Mouse (Mus musculus) hindbrain, embryonic 16.5 days (tissue): ENCODE measurements around the gene Hist1h1b. TPM values are rescaled to one million over a fixed set of nuclear protein-coding genes. Genes with fewer than 3 reads are reported as not detected.
A peak's percentile ranks its signal among the peaks of the same experiment; 100 is the strongest.
"Not testable (repeated sequence)": the region's sequence is repeated elsewhere in the genome, so short reads cannot be mapped to it uniquely, and the experiment has no call there.

ENCODE experiments used
- ATAC-seq: fragments of 200-750 bp; cut with Nextera tagmentation; 2 replicates; pipeline ENCODE4 v1.8.0; 2017; ENCODE audit warnings: moderate TSS enrichment, moderate library complexity
- H3K27ac ChIP-seq: fragments of 300-500 bp; sonication (generic); 2 replicates; pipeline ENCODE4 v1.5.1; 2014; ENCODE audit warnings: low read depth, mild to moderate bottlenecking, control low read depth, low read length, moderate library complexity
- H3K27me3 ChIP-seq: fragments of 300-500 bp; sonication (generic); replicated peaks from 2 replicates; pipeline ENCODE4 v1.6.1; 2014; ENCODE audit warnings: low read length; ENCODE audit not compliant: control insufficient read depth, insufficient read depth
- H3K36me3 ChIP-seq: fragments of 300-500 bp; sonication (generic); 2 replicates; pipeline ENCODE4 v1.6.1; 2014; ENCODE audit warnings: mild to moderate bottlenecking, low read length, moderate library complexity, mixed read lengths; ENCODE audit not compliant: control insufficient read depth, insufficient read depth
- H3K4me1 ChIP-seq: fragments of 300-500 bp; sonication (generic); 2 replicates; pipeline ENCODE4 v1.6.1; 2014; ENCODE audit warnings: low read depth, low read length; ENCODE audit not compliant: control insufficient read depth, insufficient read depth
- H3K4me2 ChIP-seq: fragments of 300-500 bp; sonication (generic); 2 replicates; pipeline ENCODE4 v1.6.1; 2014; ENCODE audit warnings: mild to moderate bottlenecking, low read length, control low read depth, moderate library complexity
- H3K4me3 ChIP-seq: fragments of 300-500 bp; sonication (generic); 2 replicates; pipeline ENCODE4 v1.5.1; 2014; ENCODE audit warnings: mild to moderate bottlenecking, low read length, control low read depth, moderate library complexity
- H3K9ac ChIP-seq: fragments of 300-500 bp; sonication (generic); 2 replicates; pipeline ENCODE4 v1.6.1; 2014; ENCODE audit warnings: low read depth, mild to moderate bottlenecking, control low read depth, low read length, moderate library complexity
- H3K9me3 ChIP-seq: fragments of 300-500 bp; sonication (generic); 2 replicates; pipeline ENCODE4 v1.6.1; 2014; ENCODE audit warnings: mild to moderate bottlenecking, low read length, moderate library complexity; ENCODE audit not compliant: control insufficient read depth
- WGBS: fragments of 180-500 bp; shearing (Covaris S2); extraction: QIAGEN DNeasy Blood & Tissue Kit; methylation state at CpG from one replicate; pipeline ENCODE4 v1.1.7; 2014; 5-methylcytosine and 5-hydroxymethylcytosine counted together
- polyA plus RNA-seq: library from polyadenylated mRNA; unstranded; fragments of >200 nt; fragmentation: Nextera tagmentation; extraction: Ambion mirVana; gene quantifications from 2 replicates; pipeline ENCODE4 v1.2.1, GENCODE M21; 2015

Hist1h1b gene
- 2.7 and 3.1 TPM in 2 replicates for polyA plus RNA-seq

DNA sequence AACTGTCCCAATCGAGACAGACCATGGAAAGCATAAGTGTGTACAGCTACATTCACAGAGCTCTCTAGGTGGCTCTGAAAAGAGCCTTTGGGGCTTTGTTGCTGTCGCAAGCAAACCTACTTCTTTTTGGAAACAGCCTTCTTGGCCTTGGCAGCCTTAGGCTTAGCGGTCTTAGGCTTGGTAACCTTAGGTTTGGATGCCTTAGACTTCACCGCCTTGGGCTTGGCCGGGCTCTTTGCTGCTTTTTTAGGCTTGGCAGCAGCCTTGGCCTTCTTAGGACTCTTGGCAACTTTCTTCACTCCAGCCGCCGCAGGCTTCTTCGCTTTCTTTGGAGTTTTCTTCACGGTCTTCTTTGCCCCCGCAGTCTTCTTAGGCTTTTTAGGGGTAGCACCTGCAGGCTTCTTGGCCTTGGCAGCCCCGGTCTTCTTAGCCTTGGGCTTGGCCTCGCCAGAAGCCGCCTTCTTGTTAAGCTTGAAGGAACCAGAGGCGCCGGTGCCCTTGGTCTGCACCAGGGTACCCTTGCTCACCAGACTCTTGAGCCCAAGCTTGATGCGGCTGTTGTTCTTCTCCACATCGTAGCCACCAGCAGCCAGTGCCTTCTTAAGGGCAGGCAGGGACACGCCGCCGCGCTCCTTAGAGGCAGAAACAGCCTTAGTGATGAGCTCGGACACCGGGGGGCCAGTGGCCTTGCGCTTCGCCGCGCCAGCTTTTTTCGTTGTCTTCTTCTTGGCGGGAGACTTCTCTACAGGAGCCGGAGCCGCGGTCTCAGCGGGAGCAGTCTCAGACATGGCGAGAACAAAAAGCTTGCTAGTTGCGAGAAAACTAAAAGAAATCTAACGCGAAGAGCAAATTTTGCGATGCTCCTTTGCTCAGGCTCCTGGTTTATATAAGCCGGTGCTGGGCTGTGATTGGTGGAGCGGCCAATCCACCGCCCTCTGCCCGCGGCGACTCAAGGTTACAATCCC, at the start of gene Hist1h1b:
TSS of gene Hist1h1b (minus strand) at position 859 of the 965 bp plus-strand sequence.
- 1% methylated on average over 44 of the region's 44 CpGs for WGBS
- ATAC-seq, result no peak
- Histone ChIP-seq H3K36me3 (no peaks in the 10 kb centered on the region), H3K4me3 (peak within 1 kb of the TSS; percentile 58), H3K4me1 (peaks cover 29% of the 10 kb centered on the region), H3K9ac (peak within 1 kb of the TSS; percentile 66), H3K9me3 (no peaks in the 10 kb centered on the region), H3K27ac (peak within 1 kb of the TSS; percentile 55), H3K4me2 (peak within 1 kb of the TSS; percentile 90), H3K27me3 (0 out of 2 replicates have a peak, but pooled peaks cover 2% of the 10 kb centered on the region)

DNA sequence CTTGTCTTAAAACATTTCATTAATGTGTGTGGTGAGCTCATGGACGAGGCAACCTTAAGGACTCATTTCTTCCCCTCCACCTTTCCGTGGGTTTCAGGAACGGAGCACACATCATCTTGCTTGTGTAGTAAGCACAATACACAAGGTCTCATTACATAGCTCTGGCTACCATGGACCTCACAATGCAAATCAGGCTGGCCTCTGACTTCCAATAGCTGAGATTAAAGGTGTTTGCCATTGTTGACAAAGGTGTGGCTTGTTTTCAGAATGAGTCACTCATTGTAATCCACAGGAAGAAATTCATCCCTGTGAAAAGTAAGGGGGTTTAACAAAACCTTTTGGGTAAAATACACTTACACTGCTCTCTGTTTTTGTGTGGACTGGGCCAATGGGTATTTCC, 48.1 kb upstream of the Hist1h1b start:
- Histone ChIP-seq H3K9me3 (no peaks in the 10 kb centered on the region), H3K27me3 (no peaks in the 10 kb centered on the region), H3K9ac (no peak overlapping the region), H3K27ac (no peak overlapping the region), H3K4me3 (no peak overlapping the region), H3K36me3 (no peaks in the 10 kb centered on the region), H3K4me2 (no peak overlapping the region), H3K4me1 (no peaks in the 10 kb centered on the region)
- 89% methylated on average over 3 of the region's 3 CpGs for WGBS
- no peak for ATAC-seq

DNA sequence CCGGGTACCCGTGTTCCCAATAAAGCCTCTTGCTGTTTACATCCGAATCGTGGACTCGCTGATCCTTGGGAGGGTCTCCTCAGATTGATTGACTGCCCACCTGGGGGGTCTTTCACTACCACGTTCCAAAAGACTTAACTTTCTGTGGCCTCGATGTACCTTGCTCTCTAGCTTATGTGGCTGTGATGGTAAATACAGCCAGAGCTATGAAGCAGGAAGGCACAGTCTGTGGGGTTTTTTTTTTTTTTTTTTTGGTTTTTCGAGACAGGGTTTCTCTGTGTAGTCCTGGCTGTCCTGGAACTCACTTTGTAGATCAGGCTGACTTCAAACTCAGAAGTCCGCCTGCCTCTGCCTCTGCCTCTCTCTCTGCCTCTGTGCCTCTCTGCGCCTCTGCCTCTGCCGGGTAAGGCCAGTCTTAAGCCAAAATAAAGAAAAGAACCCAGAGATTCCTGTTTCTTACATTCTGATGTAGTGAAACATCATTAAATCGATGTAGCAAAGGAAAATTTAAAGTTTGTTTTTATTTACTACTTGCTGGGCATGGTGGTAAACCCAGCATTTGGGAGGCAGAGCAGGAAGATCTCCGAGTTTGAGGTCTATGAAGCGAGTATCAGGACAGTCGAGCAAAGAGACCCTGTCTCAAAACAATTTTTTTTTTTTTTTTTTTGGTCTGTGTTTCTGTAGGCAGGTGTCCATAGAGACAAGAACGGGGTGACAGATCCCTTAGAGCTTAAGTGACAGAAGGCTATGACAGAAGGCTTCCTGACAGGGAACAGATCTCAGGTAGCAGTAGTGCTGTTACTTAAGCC, 39.9 kb upstream of the Hist1h1b start:
- H3K27me3 ChIP-seq, H3K9ac ChIP-seq, H3K27ac ChIP-seq, H3K4me3 ChIP-seq, H3K4me1 ChIP-seq, H3K9me3 ChIP-seq, ATAC-seq, H3K4me2 ChIP-seq, H3K36me3 ChIP-seq: not testable (repeated sequence)
- 60% methylated on average over 6 of the region's 16 CpGs for WGBS

DNA sequence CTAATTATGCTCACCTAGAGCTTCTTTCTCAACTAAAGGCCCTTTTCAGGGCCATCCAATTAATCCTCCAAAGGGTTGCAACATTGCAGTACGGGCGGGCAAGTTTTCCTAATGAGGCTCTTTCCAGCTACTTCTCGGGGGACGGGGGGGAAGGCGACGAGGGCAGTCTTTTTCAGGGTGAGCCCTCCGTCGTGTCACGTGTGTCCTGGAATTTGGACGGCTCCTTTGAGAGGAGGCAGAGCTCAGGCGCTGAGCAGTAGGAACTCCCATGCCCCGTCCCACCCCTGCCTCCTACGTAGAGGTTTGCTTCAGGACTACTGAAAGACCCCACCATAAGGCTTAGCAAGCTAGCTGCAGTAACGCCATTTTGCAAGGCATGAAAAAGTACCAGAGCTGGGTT, 31.7 kb upstream of the Hist1h1b start:
- H3K9ac ChIP-seq, H3K4me1 ChIP-seq, H3K9me3 ChIP-seq, H3K27ac ChIP-seq, H3K27me3 ChIP-seq, H3K36me3 ChIP-seq: not testable (repeated sequence)
- Histone ChIP-seq H3K4me3 (peak overlapping the region; percentile 20), H3K4me2 (peak overlapping the region; percentile 39)
- 3% methylated on average over 10 of the region's 14 CpGs for WGBS
- ATAC-seq, result 0 out of 2 replicates have a peak, but pooled peaks have one; percentile 3

DNA sequence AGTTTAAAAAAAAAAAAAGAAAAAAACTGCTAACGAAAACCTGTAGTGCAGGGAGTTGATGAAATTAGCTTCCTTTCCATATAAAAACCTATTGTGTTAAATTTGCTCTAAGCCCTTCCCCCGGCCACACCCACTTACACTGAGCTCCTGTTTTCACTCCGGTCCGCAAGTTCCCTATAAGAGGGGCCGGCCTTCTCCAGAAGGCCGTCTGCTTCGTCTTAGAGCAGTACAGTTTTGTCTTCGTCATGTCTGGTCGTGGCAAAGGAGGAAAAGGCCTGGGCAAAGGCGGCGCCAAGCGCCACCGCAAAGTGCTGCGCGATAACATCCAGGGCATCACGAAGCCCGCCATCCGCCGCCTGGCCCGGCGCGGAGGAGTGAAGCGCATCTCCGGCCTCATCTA, 31.1 kb upstream of the Hist1h1b start, which contains the start of gene Hist1h4m:
TSS of gene Hist1h4m (plus strand) at position 208 of the 400 bp plus-strand sequence.
- H3K4me1 ChIP-seq, H3K36me3 ChIP-seq, H3K27ac ChIP-seq, H3K9me3 ChIP-seq, H3K9ac ChIP-seq, H3K27me3 ChIP-seq: not testable (repeated sequence)
- Histone ChIP-seq H3K4me3 (peak within 1 kb of the TSS; percentile 20), H3K4me2 (peak within 1 kb of the TSS; percentile 39)
- peak; percentile 74 for ATAC-seq
- WGBS, result no CpG with 5 or more reads among the region's 24 CpGs

DNA sequence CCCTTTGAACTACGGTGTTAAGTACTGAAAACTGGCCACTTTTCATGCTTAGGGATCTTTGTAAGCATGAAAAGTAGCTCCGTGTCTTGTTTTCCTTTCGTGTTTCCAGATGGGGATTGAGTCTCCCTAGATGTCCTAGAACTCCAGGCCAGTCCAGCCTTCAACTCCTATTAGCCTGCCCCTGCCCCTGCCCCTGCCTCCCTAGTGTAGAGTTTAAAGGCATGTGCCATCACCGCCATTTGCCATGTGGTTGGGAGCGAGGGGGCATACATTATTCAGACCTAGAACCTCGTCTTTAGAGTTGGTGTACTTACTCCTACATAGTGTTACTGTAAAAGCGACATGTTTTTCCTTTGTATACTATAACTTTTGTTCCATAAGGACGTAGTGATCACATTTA, 30.6 kb upstream of the Hist1h1b start:
- H3K9me3 ChIP-seq, H3K27ac ChIP-seq, H3K27me3 ChIP-seq, H3K36me3 ChIP-seq, H3K4me2 ChIP-seq, H3K4me3 ChIP-seq, H3K4me1 ChIP-seq, H3K9ac ChIP-seq: not testable (repeated sequence)
- peak; percentile 14 for ATAC-seq
- no CpG with 5 or more reads among the region's 8 CpGs for WGBS

- not testable (repeated sequence) for H3K36me3 ChIP-seq, H3K4me2 ChIP-seq, H3K27me3 ChIP-seq, H3K27ac ChIP-seq, H3K9me3 ChIP-seq, H3K9ac ChIP-seq, H3K4me1 ChIP-seq, H3K4me3 ChIP-seq
- no CpG with 5 or more reads among the region's 23 CpGs for WGBS
- peak; percentile 99 for ATAC-seq
Observed at GRCm38 (mm10) chr13:21810073-21810472, 29.6 kb upstream of the Hist1h1b start, which contains the start of the genes Hist1h2bq and Hist1h2ao. TSS of gene Hist1h2bq (minus strand) at chr13:21810197. TSS of gene Hist1h2ao (plus strand) at chr13:21810465.

DNA sequence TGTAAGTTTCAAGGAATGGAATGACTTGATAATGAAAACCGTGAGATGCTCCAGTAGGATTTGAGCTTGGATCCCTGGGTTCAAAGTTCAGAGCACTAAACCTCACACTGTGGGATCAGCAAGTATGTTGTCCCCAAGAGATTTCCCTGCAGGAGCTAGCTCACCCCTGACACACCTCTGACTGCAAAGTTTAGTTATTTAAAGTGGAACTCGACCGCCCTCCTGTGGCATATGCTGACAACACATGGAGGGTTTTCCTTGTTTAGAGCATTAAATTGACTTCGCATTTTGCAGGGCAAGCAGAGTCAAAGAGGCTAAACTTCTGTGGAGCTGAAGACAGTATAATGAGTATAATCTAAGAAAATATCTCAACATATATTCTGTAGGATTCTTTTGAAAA, 22.6 kb upstream of the Hist1h1b start:
- H3K27me3 ChIP-seq, H3K27ac ChIP-seq, H3K9me3 ChIP-seq, H3K4me1 ChIP-seq, H3K4me2 ChIP-seq, H3K4me3 ChIP-seq, H3K36me3 ChIP-seq, H3K9ac ChIP-seq: not testable (repeated sequence)
- WGBS, result no CpG with 5 or more reads among the region's 4 CpGs
- peak; percentile 69; the same call in 1 of the 2 replicates for ATAC-seq

DNA sequence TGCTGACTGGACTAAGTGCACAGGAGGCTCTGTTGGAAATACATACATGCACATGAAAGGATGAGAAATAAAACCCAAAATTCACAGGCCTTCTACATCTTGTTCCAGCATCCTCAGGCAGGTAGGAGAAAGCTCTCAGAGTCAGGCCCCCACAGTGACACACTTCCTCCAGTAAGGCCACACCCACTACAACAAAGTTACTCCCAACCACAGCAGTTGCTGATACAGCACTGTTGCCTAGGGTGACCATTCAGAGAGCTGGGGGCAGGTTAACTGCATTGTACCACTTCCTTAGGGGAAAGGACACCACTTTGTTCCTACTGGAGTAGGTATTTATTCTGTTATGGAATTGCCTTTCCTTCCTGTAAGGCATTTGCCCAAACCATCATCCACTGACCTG, 16.7 kb upstream of the Hist1h1b start:
- H3K36me3 ChIP-seq, H3K27ac ChIP-seq, H3K4me1 ChIP-seq, H3K27me3 ChIP-seq, H3K4me3 ChIP-seq, ATAC-seq, H3K9ac ChIP-seq, H3K4me2 ChIP-seq, H3K9me3 ChIP-seq: not testable (repeated sequence)
